Mouse (Mus musculus): Measurements from ENCODE around the gene Rapgef1.

- TF ChIP-seq CTCF (IDR thresholded peaks at IDR 0.05; ENCODE audit: low read depth, low read length) (no peak), POLR2A (IDR thresholded peaks at IDR 0.05; ENCODE audit: extremely low read depth, insufficient read depth, low read length) (no peak)
Measured at GRCm38 (mm10) chr2:29752397-29752796, 132.9 kb downstream of the Rapgef1 start.
